In genomic region chr15:103298026-103298425, GRCm38 (mm10) we compare ENCODE assay signal across 15 mouse cellular contexts. TPM values are rescaled to one million over a fixed set of nuclear protein-coding genes. Genes with fewer than 3 reads are reported as not detected.
DNase-seq lines count a peak whose midpoint lies in the region; ATAC-seq and TF ChIP-seq lines count a peak whose summit lies in the region.
"Had no signal": no experiment of that assay in that cellular context is flagged by ENCODE, and none has a peak within 500 bp of the region (broad histone marks: within the 10 kb centered on the region; RNA-seq: fewer than 3 reads in every experiment).

No protein-coding gene starts in this region.

- no peak overlapping the region for H3K4me3 ChIP-seq in CH12.LX (replicated peaks in 1 of 3; ENCODE audit: low read depth in 2 of 3, low read length in 2 of 3, poor library complexity in 1 of 3)
- no peak overlapping the region for H3K4me3 ChIP-seq in forebrain, postnatal 0 days (ENCODE audit: low read depth, low read length)
- H3K4me3 ChIP-seq in limb, embryonic 15.5 days = no peak overlapping the region
- H3K4me3 ChIP-seq: liver, embryonic 12.5 days had no signal

- no peak for TF ChIP-seq POLR2A in CH12.LX (IDR thresholded peaks at IDR 0.05; ENCODE audit: low read depth, low read length)
- no peak for TF ChIP-seq POLR2A in brain, embryonic 14.5 days (IDR thresholded peaks at IDR 0.05; ENCODE audit: borderline replicate concordance, extremely low read depth, insufficient read depth, insufficient read length, poor library complexity, severe bottlenecking)

- H3K4me1 ChIP-seq in CH12.LX (ENCODE audit: control insufficient read depth in 1 of 2, insufficient read depth in 2 of 2) = peaks cover 9 to 66% of the 10 kb centered on the region in 2 experiments
- peaks cover 22% of the 10 kb centered on the region for H3K4me1 ChIP-seq in forebrain, postnatal 0 days (ENCODE audit: insufficient read depth)
- H3K4me1 ChIP-seq in limb, embryonic 15.5 days = peaks cover 78% of the 10 kb centered on the region

- DNase-seq in CH12.LX (ENCODE audit: extremely low read depth) = no peak
- DNase-seq in brain, embryonic 14.5 days (ENCODE audit: low read depth) = peak; percentile 68
- no peak for DNase-seq in forebrain, postnatal 0 days
- DNase-seq in cerebellum, adult 11-12 months = no peak
- DNase-seq in gastrocnemius, adult 8-10 months (ENCODE audit: low spot score in 2 of 2) = no peak
- no peak for DNase-seq in layer of hippocampus, postnatal 14 days (ENCODE audit: low spot score in 2 of 2)
- no peak for DNase-seq in adrenal gland, postnatal 25 days
- DNase-seq: gastrocnemius, postnatal 14 days; kidney, postnatal 14 days; thymus, postnatal 25 days had no signal

- no peak for TF ChIP-seq RAD21 in CH12.LX (IDR thresholded peaks at IDR 0.05; ENCODE audit: low read depth, low read length)

- WGBS in forebrain, postnatal 0 days = 34% methylated on average over 3 of the region's 3 CpGs
- 68% methylated on average over 3 of the region's 3 CpGs for WGBS in limb, embryonic 15.5 days

- H3K27ac ChIP-seq in CH12.LX (ENCODE audit: insufficient read depth, low read depth) = no peak overlapping the region
- H3K27ac ChIP-seq in forebrain, postnatal 0 days (ENCODE audit: low read depth, low read length) = peak overlapping the region; percentile 93
- H3K27ac ChIP-seq in limb, embryonic 15.5 days = 0 out of 2 replicates have a peak overlapping the region, but pooled peaks have one; percentile 97
- H3K27ac ChIP-seq: liver, embryonic 12.5 days had no signal

- H3K36me3 ChIP-seq in CH12.LX (replicated peaks in 1 of 2; ENCODE audit: control insufficient read depth in 1 of 2, insufficient read depth in 1 of 2, low read length in 1 of 2) = peaks cover 25 to 67% of the 10 kb centered on the region in 2 experiments
- H3K36me3 ChIP-seq in forebrain, postnatal 0 days (ENCODE audit: insufficient read depth) = peaks cover 22% of the 10 kb centered on the region
- H3K36me3 ChIP-seq in limb, embryonic 15.5 days = peaks cover 31% of the 10 kb centered on the region

- no peak overlapping the region for H3K4me2 ChIP-seq in CH12.LX (ENCODE audit: insufficient read depth, low read depth, poor library complexity, severe bottlenecking)
- no peak overlapping the region for H3K4me2 ChIP-seq in forebrain, postnatal 0 days (ENCODE audit: low read depth)
- no peak overlapping the region for H3K4me2 ChIP-seq in limb, embryonic 15.5 days
- H3K4me2 ChIP-seq: liver, embryonic 12.5 days had no signal

- H3K27me3 ChIP-seq in CH12.LX (replicated peaks) = no peaks in the 10 kb centered on the region
- no peaks in the 10 kb centered on the region for H3K27me3 ChIP-seq in forebrain, postnatal 0 days (ENCODE audit: insufficient read depth, low read length)
- no peaks in the 10 kb centered on the region for H3K27me3 ChIP-seq in limb, embryonic 15.5 days

- TF ChIP-seq CTCF in CH12.LX (conservative IDR thresholded peaks at IDR 0.05 in 1 of 2, IDR thresholded peaks at IDR 0.05 in 1 of 2; ENCODE audit: low read depth in 2 of 2, low read length in 2 of 2) = no peak
- TF ChIP-seq CTCF in brain, embryonic 14.5 days (IDR thresholded peaks at IDR 0.05; ENCODE audit: borderline replicate concordance, extremely low read depth, insufficient read depth, insufficient read length) = no peak
- TF ChIP-seq CTCF in forebrain, postnatal 0 days (IDR thresholded peaks at IDR 0.05; ENCODE audit: low read depth) = no peak

- ATAC-seq in forebrain, postnatal 0 days = no peak
- no peak for ATAC-seq in limb, embryonic 15.5 days (ENCODE audit: insufficient number of reproducible peaks, low FRiP score, low TSS enrichment, low read depth)
- ATAC-seq: activated CD4-positive, CD25-positive, alpha-beta regulatory T cell, adult 4 months; liver, embryonic 12.5 days had no signal

- dilution Hi-C loops in CH12.LX (cut with MboI; ENCODE audit: extremely low pct_ligation_motif_present, extremely low pct_unique_long_range_greater_than_20kb, low sequenced_read_pairs) = no loop called here

- in situ Hi-C loops in CH12.LX (cut with MboI; ENCODE audit: low pct_ligation_motif_present, low pct_unique_long_range_greater_than_20kb, low sequenced_read_pairs) = no loop called here

- TF ChIP-seq EP300 in CH12.LX (IDR thresholded peaks at IDR 0.05; ENCODE audit: low read length) = no peak

- no peaks in the 10 kb centered on the region for H3K79me2 ChIP-seq in CH12.LX (replicated peaks; ENCODE audit: control insufficient read depth, extremely low read depth, insufficient read depth, poor library complexity, severe bottlenecking)

- H3K9me3 ChIP-seq in CH12.LX (replicated peaks; ENCODE audit: low read length) = no peaks in the 10 kb centered on the region
- H3K9me3 ChIP-seq in forebrain, postnatal 0 days (ENCODE audit: low read length) = no peaks in the 10 kb centered on the region
- H3K9me3 ChIP-seq in limb, embryonic 15.5 days = no peaks in the 10 kb centered on the region
- H3K9me3 ChIP-seq: G1E; liver, embryonic 12.5 days had no signal

- H3K9ac ChIP-seq in CH12.LX (ENCODE audit: insufficient read depth, low read depth) = no peak overlapping the region
- no peak overlapping the region for H3K9ac ChIP-seq in forebrain, postnatal 0 days
- no peak overlapping the region for H3K9ac ChIP-seq in limb, embryonic 15.5 days
- H3K9ac ChIP-seq: liver, embryonic 12.5 days had no signal

TF ChIP-seq in CH12.LX, 34 proteins besides CTCF, POLR2A, EP300 and RAD21:
- TF ChIP-seq POLR2AphosphoS2 (IDR thresholded peaks at IDR 0.05; ENCODE audit: low read depth, low read length) = no peak
- peak; percentile 61 for TF ChIP-seq BHLHE40 (IDR thresholded peaks at IDR 0.05; ENCODE audit: low read depth, low read length)
- no peak for TF ChIP-seq USF2 (conservative IDR thresholded peaks at IDR 0.05; ENCODE audit: low read depth, low read length)
TF ChIP-seq in CH12.LX: peak in this region for 1.

RNA-seq across cellular contexts. Expression of gene Gpr84, which starts 12.4 kb away (rescaled TPM):
- total RNA-seq in CH12.LX (2012; rRNA removed) (0.25 and 0.42 TPM in 2 replicates), CH12.LX (2014; rRNA removed) (0.26 and 0.66 TPM in 2 replicates)
- 0.79 and 1.4 TPM in 2 replicates for polyA plus RNA-seq in CH12.LX (2012; ENCODE audit: insufficient read length, low read depth)
- polyA plus RNA-seq in brain, embryonic 14.5 days (2012; rRNA removed) = 0.30 and 0.33 TPM in 2 replicates
- 0.29 and 0.54 TPM in 2 replicates for total RNA-seq in forebrain, postnatal 0 days (2014; rRNA removed)
- polyA plus RNA-seq in forebrain, postnatal 0 days (2015; fragmentation: Nextera tagmentation; extraction: Ambion mirVana) = 0.31 and 0.33 TPM in 2 replicates
- 0.20 and 0.36 TPM in 2 replicates for polyA plus RNA-seq in limb, embryonic 15.5 days (2015; fragmentation: Nextera tagmentation; extraction: Ambion mirVana)
- not detected for total RNA-seq in gastrocnemius, adult 8-10 months (2022)
- total RNA-seq in layer of hippocampus, postnatal 14 days (2021) = under 1 TPM; 0.74 to 0.81 TPM
- not detected in 2 replicates for total RNA-seq in adrenal gland, postnatal 25 days (2021)
- total RNA-seq: G1E; gastrocnemius, postnatal 14 days had no signal
- polyA plus RNA-seq: activated CD4-positive, CD25-positive, alpha-beta regulatory T cell, adult 4 months; G1E; heart, embryonic 16.5 days had no signal

RNA-seq across cellular contexts. Expression of gene Copz1, which starts 25.5 kb away (rescaled TPM):
- total RNA-seq in CH12.LX (2012; rRNA removed) (80.0 and 97.9 TPM in 2 replicates), CH12.LX (2014; rRNA removed) (135 and 148 TPM in 2 replicates)
- 263 and 271 TPM in 2 replicates for polyA plus RNA-seq in CH12.LX (2012; ENCODE audit: insufficient read length, low read depth)
- 165 and 192 TPM in 2 replicates for polyA plus RNA-seq in brain, embryonic 14.5 days (2012; rRNA removed)
- 120 and 147 TPM in 2 replicates for total RNA-seq in forebrain, postnatal 0 days (2014; rRNA removed)
- 209 and 217 TPM in 2 replicates for polyA plus RNA-seq in forebrain, postnatal 0 days (2015; fragmentation: Nextera tagmentation; extraction: Ambion mirVana)
- polyA plus RNA-seq in limb, embryonic 15.5 days (2015; fragmentation: Nextera tagmentation; extraction: Ambion mirVana) = 270 and 286 TPM in 2 replicates
- 10 to 100 TPM; 34.7 to 39.4 (median 35.6) TPM for total RNA-seq in gastrocnemius, adult 8-10 months (2022)
- 100 to 1,000 TPM; 102 to 105 TPM for total RNA-seq in layer of hippocampus, postnatal 14 days (2021)
- total RNA-seq in adrenal gland, postnatal 25 days (2021) = 143 and 145 TPM in 2 replicates

RNA-seq across cellular contexts. Expression of gene Nfe2, which starts 39.8 kb away (rescaled TPM):
- total RNA-seq in CH12.LX (2012; rRNA removed) = 0.13 TPM in 1 of 2 replicates, not detected in the other
- total RNA-seq in CH12.LX (2014; rRNA removed) = not detected in 2 replicates
- 0.14 and 0.33 TPM in 2 replicates for polyA plus RNA-seq in CH12.LX (2012; ENCODE audit: insufficient read length, low read depth)
- polyA plus RNA-seq in brain, embryonic 14.5 days (2012; rRNA removed) = 0.53 and 1.2 TPM in 2 replicates
- total RNA-seq in forebrain, postnatal 0 days (2014; rRNA removed) = 0.85 and 1.6 TPM in 2 replicates
- polyA plus RNA-seq in forebrain, postnatal 0 days (2015; fragmentation: Nextera tagmentation; extraction: Ambion mirVana) = 0.30 and 0.34 TPM in 2 replicates
- polyA plus RNA-seq in limb, embryonic 15.5 days (2015; fragmentation: Nextera tagmentation; extraction: Ambion mirVana) = 1.5 and 2.2 TPM in 2 replicates
- total RNA-seq in gastrocnemius, adult 8-10 months (2022) = not detected
- total RNA-seq in layer of hippocampus, postnatal 14 days (2021) = not detected
- 0.58 TPM in 1 of 2 replicates, not detected in the other for total RNA-seq in adrenal gland, postnatal 25 days (2021)
- total RNA-seq: gastrocnemius, postnatal 14 days had no signal

RNA-seq across cellular contexts. Expression of gene Zfp385a, which starts 41.9 kb away (rescaled TPM):
- total RNA-seq in CH12.LX (2012; rRNA removed) (2.7 and 3.1 TPM in 2 replicates), CH12.LX (2014; rRNA removed) (1.0 and 1.2 TPM in 2 replicates)
- polyA plus RNA-seq in CH12.LX (2012; ENCODE audit: insufficient read length, low read depth) = 45.2 and 59.9 TPM in 2 replicates
- polyA plus RNA-seq in brain, embryonic 14.5 days (2012; rRNA removed) = 20.3 and 37.5 TPM in 2 replicates
- total RNA-seq in forebrain, postnatal 0 days (2014; rRNA removed) = 11.6 and 13.0 TPM in 2 replicates
- polyA plus RNA-seq in forebrain, postnatal 0 days (2015; fragmentation: Nextera tagmentation; extraction: Ambion mirVana) = 20.5 and 21.3 TPM in 2 replicates
- polyA plus RNA-seq in limb, embryonic 15.5 days (2015; fragmentation: Nextera tagmentation; extraction: Ambion mirVana) = 17.1 and 19.4 TPM in 2 replicates
- total RNA-seq in gastrocnemius, adult 8-10 months (2022) = 1 to 10 TPM; 5.7 to 6.4 (median 5.9) TPM
- total RNA-seq in layer of hippocampus, postnatal 14 days (2021) = 10 to 100 TPM; 43.2 to 44.4 TPM
- total RNA-seq in adrenal gland, postnatal 25 days (2021) = 8.8 and 9.1 TPM in 2 replicates
- polyA plus RNA-seq: activated CD4-positive, CD25-positive, alpha-beta regulatory T cell, adult 4 months had no signal

RNA-seq across cellular contexts. Expression of gene Hnrnpa1, which starts 57.8 kb away (rescaled TPM):
- 635 and 691 TPM in 2 replicates for total RNA-seq in CH12.LX (2012; rRNA removed)
- total RNA-seq in CH12.LX (2014; rRNA removed) = 757 and 802 TPM in 2 replicates
- 1,746 and 1,799 TPM in 2 replicates for polyA plus RNA-seq in CH12.LX (2012; ENCODE audit: insufficient read length, low read depth)
- polyA plus RNA-seq in brain, embryonic 14.5 days (2012; rRNA removed) = 976 and 1,085 TPM in 2 replicates
- 205 and 270 TPM in 2 replicates for total RNA-seq in forebrain, postnatal 0 days (2014; rRNA removed)
- polyA plus RNA-seq in forebrain, postnatal 0 days (2015; fragmentation: Nextera tagmentation; extraction: Ambion mirVana) = 653 and 670 TPM in 2 replicates
- polyA plus RNA-seq in limb, embryonic 15.5 days (2015; fragmentation: Nextera tagmentation; extraction: Ambion mirVana) = 593 and 673 TPM in 2 replicates
- total RNA-seq in gastrocnemius, adult 8-10 months (2022) = 100 to 1,000 TPM in 1 of 4 experiments, 10 to 100 TPM in 3; 82.7 to 111 (median 89.3) TPM
- 100 to 1,000 TPM; 297 to 307 TPM for total RNA-seq in layer of hippocampus, postnatal 14 days (2021)
- 210 and 212 TPM in 2 replicates for total RNA-seq in adrenal gland, postnatal 25 days (2021)
